Mouse (Mus musculus): ENCODE data around the gene Dnajc13. TPM values are rescaled to one million over a fixed set of nuclear protein-coding genes. Genes with fewer than 3 reads are reported as not detected.

Dnajc13 gene
- total and polyA plus RNA-seq, 3 experiments, result 24.1 to 59.0 (median 31.1) TPM

- Histone ChIP-seq H3K36me3 (ENCODE audit: control insufficient read depth in 1 of 2, insufficient read depth in 2 of 2, low read length in 2 of 2) (peaks cover 0 to 2% of the 10 kb centered on the region in 2 experiments; a peak in 1 of 4 replicates), H3K4me3 (ENCODE audit: control insufficient read depth in 1 of 2, insufficient read depth in 1 of 2, low read depth in 2 of 2, low read length in 2 of 2) (no peak overlapping the region), H3K27ac (ENCODE audit: control insufficient read depth, low read depth, low read length) (no peak overlapping the region), H3K9me3 (replicated peaks; ENCODE audit: insufficient read depth, low read length) (no peaks in the 10 kb centered on the region), H3K79me2 (ENCODE audit: control insufficient read depth, insufficient read depth, low read length, poor library complexity) (no peaks in the 10 kb centered on the region), H3K9ac (ENCODE audit: control insufficient read depth, low read depth, low read length, poor library complexity, severe bottlenecking) (no peak overlapping the region), H3K4me1 (ENCODE audit: control insufficient read depth in 1 of 2, insufficient read depth in 2 of 2, low read length in 2 of 2) (no peaks in the 10 kb centered on the region), H3K27me3 (ENCODE audit: control insufficient read depth in 1 of 2, insufficient read depth in 2 of 2, low read length in 2 of 2) (peaks cover 2 to 3% of the 10 kb centered on the region in 2 experiments; a peak in 3 of 4 replicates)
- no peak for DNase-seq (ENCODE audit: low read depth, low spot score)
- TF ChIP-seq SMC3 (IDR thresholded peaks at IDR 0.05; ENCODE audit: low read depth, low read length) (no peak), RAD21 (IDR thresholded peaks at IDR 0.05; ENCODE audit: low read depth, low read length) (no peak), GABPA (IDR thresholded peaks at IDR 0.05; ENCODE audit: low read depth, low read length) (no peak), EP300 (IDR thresholded peaks at IDR 0.05; ENCODE audit: low read depth in 1 of 2, low read length in 2 of 2) (no peak)
These were observed 22.2 kb upstream of the Dnajc13 start for GRCm38 (mm10) chr9:104284934-104285333.

GRCm38 (mm10) chr9:104282536-104282935, 19.8 kb upstream of the Dnajc13 start:
- TF ChIP-seq ELF1 (IDR thresholded peaks at IDR 0.05; ENCODE audit: low read depth, low read length) (no peak), ETS1 (IDR thresholded peaks at IDR 0.05; ENCODE audit: low read depth, low read length) (no peak), ZC3H11A (IDR thresholded peaks at IDR 0.05; ENCODE audit: low read depth, low read length) (no peak), CTCF (IDR thresholded peaks at IDR 0.05 in 2 of 3, conservative IDR thresholded peaks at IDR 0.05 in 1 of 3; ENCODE audit: control insufficient read depth in 1 of 3, insufficient read depth in 1 of 3, low read depth in 2 of 3, low read length in 3 of 3, poor library complexity in 1 of 3, severe bottlenecking in 1 of 3) (no peak), E2F4 (IDR thresholded peaks at IDR 0.05; ENCODE audit: borderline replicate concordance, low read depth, low read length) (no peak), POLR2AphosphoS2 (IDR thresholded peaks at IDR 0.05; ENCODE audit: low read length) (no peak), MXI1 (IDR thresholded peaks at IDR 0.05; ENCODE audit: low read depth, low read length) (no peak), ZNF384 (IDR thresholded peaks at IDR 0.05; ENCODE audit: low read depth, low read length) (no peak), MAX (IDR thresholded peaks at IDR 0.05; ENCODE audit: low read length) (no peak), TAL1 (IDR thresholded peaks at IDR 0.05; ENCODE audit: low read length) (no peak), USF1 (IDR thresholded peaks at IDR 0.05; ENCODE audit: low read depth, low read length) (no peak), ZKSCAN1 (IDR thresholded peaks at IDR 0.05; ENCODE audit: low read depth, low read length) (no peak), GATA1 (IDR thresholded peaks at IDR 0.05; ENCODE audit: low read depth, low read length) (no peak), ZMIZ1 (IDR thresholded peaks at IDR 0.05; ENCODE audit: low read depth, low read length) (no peak), RAD21 (IDR thresholded peaks at IDR 0.05; ENCODE audit: low read depth, low read length) (no peak), CHD2 (IDR thresholded peaks at IDR 0.05; ENCODE audit: low read length) (no peak), KAT2A (conservative IDR thresholded peaks at IDR 0.05; ENCODE audit: low read depth, low read length) (no peak), MYC (IDR thresholded peaks at IDR 0.05; ENCODE audit: low read depth, low read length) (no peak)
- H3K79me2 ChIP-seq (ENCODE audit: control insufficient read depth, insufficient read depth, low read length, poor library complexity), result no peaks in the 10 kb centered on the region
- H3K9ac ChIP-seq (ENCODE audit: control insufficient read depth, low read depth, low read length, poor library complexity, severe bottlenecking), result no peak overlapping the region
- H3K36me3 ChIP-seq (ENCODE audit: control insufficient read depth in 1 of 2, insufficient read depth in 2 of 2, low read length in 2 of 2), result peaks cover 0 to 2% of the 10 kb centered on the region in 2 experiments; a peak in 1 of 4 replicates
- no peak overlapping the region for H3K27ac ChIP-seq (ENCODE audit: control insufficient read depth, low read depth, low read length)
- DNase-seq (ENCODE audit: low read depth, low spot score), result no peak
- peaks cover 2 to 4% of the 10 kb centered on the region in 2 experiments; a peak in 3 of 4 replicates for H3K27me3 ChIP-seq (ENCODE audit: control insufficient read depth in 1 of 2, insufficient read depth in 2 of 2, low read length in 2 of 2)
- no peak overlapping the region for H3K4me3 ChIP-seq (ENCODE audit: control insufficient read depth in 1 of 2, insufficient read depth in 1 of 2, low read depth in 2 of 2, low read length in 2 of 2)
- H3K4me1 ChIP-seq (ENCODE audit: control insufficient read depth in 1 of 2, insufficient read depth in 2 of 2, low read length in 2 of 2), result no peaks in the 10 kb centered on the region
- no peaks in the 10 kb centered on the region for H3K9me3 ChIP-seq (replicated peaks; ENCODE audit: insufficient read depth, low read length)
